Mouse (Mus musculus) heart, postnatal 0 days (tissue): Measurements from ENCODE around the gene Tmem218. TPM values are rescaled to one million over a fixed set of nuclear protein-coding genes. Genes with fewer than 3 reads are reported as not detected.

Source experiments
- ATAC-seq: fragments of 200-750 bp; cut with Nextera tagmentation; 2 replicates; pipeline ENCODE4 v1.8.0; 2017; ENCODE audit warnings: low read depth, moderate number of reproducible peaks, moderate library complexity; ENCODE audit not compliant: insufficient read depth
- DNase-seq: peaks from one replicate; pipeline ENCODE4 v3.0.0-alpha.2; 2016; ENCODE audit warnings: low spot score
- H3K27ac ChIP-seq: fragments of 300-500 bp; sonication (generic); 2 replicates; pipeline ENCODE4 v1.5.1; 2014; ENCODE audit warnings: low read depth, mild to moderate bottlenecking
- H3K27me3 ChIP-seq: fragments of 300-500 bp; sonication (generic); 2 replicates; pipeline ENCODE4 v1.6.1; 2014; ENCODE audit warnings: low read length, mixed read lengths; ENCODE audit not compliant: control insufficient read depth, insufficient read depth
- H3K36me3 ChIP-seq: fragments of 300-500 bp; sonication (generic); replicated peaks from 2 replicates; pipeline ENCODE4 v1.6.1; 2014; ENCODE audit warnings: low read length, mixed read lengths; ENCODE audit not compliant: control insufficient read depth, insufficient read depth
- H3K4me1 ChIP-seq: fragments of 300-500 bp; sonication (generic); 2 replicates; pipeline ENCODE4 v1.6.1; 2014; ENCODE audit warnings: antibody characterized with exemption; ENCODE audit not compliant: control insufficient read depth, insufficient read depth
- H3K4me2 ChIP-seq: fragments of 300-500 bp; sonication (generic); 2 replicates; pipeline ENCODE4 v1.6.1; 2014; ENCODE audit warnings: low read depth, mild to moderate bottlenecking, low read length, moderate library complexity
- H3K4me3 ChIP-seq: fragments of 300-500 bp; sonication (generic); 2 replicates; pipeline ENCODE4 v1.5.1; 2014; ENCODE audit warnings: low read depth, low read length
- H3K9ac ChIP-seq: fragments of 300-500 bp; sonication (generic); replicated peaks from 2 replicates; pipeline ENCODE4 v1.6.1; 2014; ENCODE audit warnings: low read depth, low read length, mixed read lengths
- H3K9me3 ChIP-seq: fragments of 300-500 bp; sonication (generic); replicated peaks from 2 replicates; pipeline ENCODE4 v1.6.1; 2016; ENCODE audit warnings: low read length; ENCODE audit not compliant: control insufficient read depth
- CTCF ChIP-seq: IDR thresholded peaks from 2 replicates; pipeline ENCODE4 v1.5.1; 2016; ENCODE audit warnings: antibody characterized with exemption, control low read depth, low read depth
- EP300 ChIP-seq: IDR thresholded peaks from 2 replicates; pipeline ENCODE4 v1.6.1; 2016; ENCODE audit warnings: antibody characterized with exemption, low read depth
- WGBS: fragments of 180-500 bp; shearing (Covaris S2); extraction: QIAGEN DNeasy Blood & Tissue Kit; methylation state at CpG from one replicate; pipeline ENCODE4 v1.1.7; 2014; 5-methylcytosine and 5-hydroxymethylcytosine counted together
- polyA plus RNA-seq: library from polyadenylated mRNA; unstranded; fragments of >200 nt; fragmentation: Nextera tagmentation; extraction: Ambion mirVana; gene quantifications from 2 replicates; pipeline ENCODE4 v1.2.1, GENCODE M21; 2015
- total RNA-seq: library from RNA; depleted of rRNA; stranded (reverse); fragments of >200 nt; gene quantifications from 2 replicates; pipeline ENCODE4 v1.2.3, GENCODE M21; 2014; ENCODE audit warnings: low replicate concordance

Gene Tmem218
- total and polyA plus RNA-seq, 2 experiments from 2014 or later = 8.2 to 13.7 TPM

GRCm38 (mm10) chr9:37188024-37188423 is 20.0 kb upstream of the Tmem218 start:
- TF ChIP-seq CTCF = no peak
- TF ChIP-seq EP300 = no peak
- no peak for DNase-seq
- no peak for ATAC-seq
- no peaks in the 10 kb centered on the region for H3K27me3 ChIP-seq
- H3K4me1 ChIP-seq = no peaks in the 10 kb centered on the region
- H3K9ac ChIP-seq = no peak overlapping the region
- no peak overlapping the region for H3K4me2 ChIP-seq
- H3K9me3 ChIP-seq = no peaks in the 10 kb centered on the region
- WGBS = 79% methylated on average over 3 of the region's 3 CpGs
- no peaks in the 10 kb centered on the region for H3K36me3 ChIP-seq
- no peak overlapping the region for H3K4me3 ChIP-seq
- no peak overlapping the region for H3K27ac ChIP-seq

GRCm38 (mm10) chr9:37197067-37197466 is 11.0 kb upstream of the Tmem218 start:
- WGBS = 69% methylated on average over 4 of the region's 4 CpGs
- no peaks in the 10 kb centered on the region for H3K27me3 ChIP-seq
- DNase-seq (no peak), ATAC-seq (no peak)
- no peak overlapping the region for H3K4me2 ChIP-seq
- H3K4me1 ChIP-seq = no peaks in the 10 kb centered on the region
- H3K4me3 ChIP-seq = no peak overlapping the region
- no peaks in the 10 kb centered on the region for H3K36me3 ChIP-seq
- no peak overlapping the region for H3K27ac ChIP-seq
- H3K9ac ChIP-seq = no peak overlapping the region
- TF ChIP-seq EP300 (no peak), CTCF (no peak)
- no peaks in the 10 kb centered on the region for H3K9me3 ChIP-seq

DNA sequence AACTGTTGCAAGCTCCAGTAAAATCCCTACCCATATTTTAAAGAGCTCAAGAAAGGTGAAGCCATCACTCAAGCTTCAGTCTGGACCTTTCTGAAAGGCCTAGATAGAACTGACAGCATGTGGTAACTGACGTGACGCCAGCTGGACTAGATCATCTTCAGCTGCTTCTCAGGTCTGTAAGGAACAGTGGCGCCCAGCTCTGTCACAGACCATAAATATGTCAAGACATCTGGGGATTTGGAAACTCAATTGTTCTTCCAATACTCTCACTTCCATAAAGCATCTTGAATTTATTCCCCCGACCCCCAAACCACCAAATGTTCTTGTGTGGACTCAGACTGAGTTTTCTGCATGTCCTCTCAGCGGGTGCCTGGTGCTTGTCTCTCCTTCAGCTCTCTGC is 7.6 kb upstream of the Tmem218 start:
- Histone ChIP-seq H3K9me3 (no peaks in the 10 kb centered on the region), H3K27me3 (no peaks in the 10 kb centered on the region)
- no peak for DNase-seq

DNA sequence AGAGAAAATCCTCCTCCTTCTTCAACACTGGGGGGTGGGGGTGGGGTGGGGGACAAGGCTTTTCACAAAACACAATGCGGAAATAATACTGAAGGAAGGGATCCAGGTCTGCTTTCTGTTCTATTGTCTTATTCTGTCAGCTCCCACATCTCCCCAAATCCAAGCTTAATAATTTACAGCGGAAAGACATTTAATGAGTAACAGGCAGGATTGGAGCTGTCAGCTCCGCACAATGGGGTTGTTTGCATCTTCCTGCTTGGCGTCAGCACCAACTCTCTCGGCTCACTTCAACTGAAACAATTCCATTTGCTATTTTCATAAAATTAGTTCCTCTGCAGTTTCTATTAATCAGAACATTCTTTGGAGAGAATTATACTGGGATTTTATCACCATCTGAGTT is 4.1 kb upstream of the Tmem218 start:
- 57% methylated on average over 5 of the region's 5 CpGs for WGBS
- Histone ChIP-seq H3K9ac (no peak overlapping the region), H3K4me2 (no peak overlapping the region), H3K4me1 (peaks cover 5% of the 10 kb centered on the region; the same call in 1 of the 2 replicates), H3K4me3 (no peak overlapping the region), H3K36me3 (no peaks in the 10 kb centered on the region), H3K27me3 (no peaks in the 10 kb centered on the region), H3K27ac (no peak overlapping the region), H3K9me3 (no peaks in the 10 kb centered on the region)
- DNase-seq (no peak), ATAC-seq (no peak)
- TF ChIP-seq CTCF (no peak), EP300 (no peak)

More for the DNA sequence above, 7.6 kb upstream of the Tmem218 start:
- no peak overlapping the region for H3K27ac ChIP-seq
- no peak overlapping the region for H3K9ac ChIP-seq
- H3K4me3 ChIP-seq = no peak overlapping the region
- ATAC-seq = no peak
- 59% methylated on average over 5 of the region's 5 CpGs for WGBS
- H3K4me2 ChIP-seq = no peak overlapping the region
- TF ChIP-seq CTCF (no peak), EP300 (no peak)
- no peaks in the 10 kb centered on the region for H3K4me1 ChIP-seq
- H3K36me3 ChIP-seq = no peaks in the 10 kb centered on the region

GRCm38 (mm10) chr9:37213060-37213738 is 5.2 kb downstream of the Tmem218 start:
- TF ChIP-seq CTCF (no peak), EP300 (no peak)
- H3K9me3 ChIP-seq = no peaks in the 10 kb centered on the region
- 78% methylated on average over 13 of the region's 13 CpGs for WGBS
- H3K36me3 ChIP-seq = no peaks in the 10 kb centered on the region
- H3K4me2 ChIP-seq = no peak overlapping the region
- no peaks in the 10 kb centered on the region for H3K27me3 ChIP-seq
- peaks cover 7% of the 10 kb centered on the region; the same call in 1 of the 2 replicates for H3K4me1 ChIP-seq
- no peak for DNase-seq
- no peak overlapping the region for H3K4me3 ChIP-seq
- H3K9ac ChIP-seq = no peak overlapping the region
- no peak for ATAC-seq
- no peak overlapping the region for H3K27ac ChIP-seq
